Mouse (Mus musculus) kidney, embryonic 16.5 days (tissue): ENCODE data around the gene March6. TPM values are rescaled to one million over a fixed set of nuclear protein-coding genes. Genes with fewer than 3 reads are reported as not detected.

Experiments
- ATAC-seq: fragments of 200-750 bp; cut with Nextera tagmentation; 2 replicates; pipeline ENCODE4 v1.8.0; 2017; ENCODE audit warnings: moderate TSS enrichment; ENCODE audit not compliant: low FRiP score, low TSS enrichment
- H3K27ac ChIP-seq: fragments of 300-500 bp; sonication (generic); 2 replicates; pipeline ENCODE4 v1.5.1; 2014; ENCODE audit warnings: low read length
- H3K27me3 ChIP-seq: fragments of 300-500 bp; sonication (generic); 2 replicates; pipeline ENCODE4 v1.6.1; 2014; ENCODE audit warnings: low read length, control low read depth, mixed read lengths; ENCODE audit not compliant: insufficient read depth
- H3K36me3 ChIP-seq: fragments of 300-500 bp; sonication (generic); 2 replicates; pipeline ENCODE4 v1.6.1; 2014; ENCODE audit warnings: low read length, control low read depth, mixed read lengths; ENCODE audit not compliant: insufficient read depth
- H3K4me1 ChIP-seq: fragments of 300-500 bp; sonication (generic); 2 replicates; pipeline ENCODE4 v1.6.1; 2014; ENCODE audit warnings: low read length, control low read depth, mixed read lengths; ENCODE audit not compliant: insufficient read depth
- H3K4me2 ChIP-seq: fragments of 300-500 bp; sonication (generic); replicated peaks from 2 replicates; pipeline ENCODE4 v1.6.1; 2014; ENCODE audit warnings: low read depth, low read length
- H3K4me3 ChIP-seq: fragments of 300-500 bp; sonication (generic); 2 replicates; pipeline ENCODE4 v1.5.1; 2014; ENCODE audit warnings: mild to moderate bottlenecking, low read length
- H3K9ac ChIP-seq: fragments of 300-500 bp; sonication (generic); replicated peaks from 2 replicates; pipeline ENCODE4 v1.6.1; 2014; ENCODE audit warnings: low read length
- H3K9me3 ChIP-seq: fragments of 300-500 bp; sonication (generic); 2 replicates; pipeline ENCODE4 v1.6.1; 2016; ENCODE audit warnings: low read length, control low read depth
- WGBS: fragments of 180-500 bp; shearing (Covaris S2); extraction: QIAGEN DNeasy Blood & Tissue Kit; methylation state at CpG from one replicate; pipeline ENCODE4 v1.1.7; 2014; 5-methylcytosine and 5-hydroxymethylcytosine counted together
- polyA plus RNA-seq: library from polyadenylated mRNA; unstranded; fragments of >200 nt; fragmentation: Nextera tagmentation; extraction: Ambion mirVana; gene quantifications from 2 replicates; pipeline ENCODE4 v1.2.1, GENCODE M21; 2015

March6 gene
- polyA plus RNA-seq, 1 experiment from 2014 or later = 37.4 TPM

- no peaks in the 10 kb centered on the region for H3K9me3 ChIP-seq
- H3K9ac ChIP-seq = no peak overlapping the region
- no peak for ATAC-seq
- no peak overlapping the region for H3K27ac ChIP-seq
- no peak overlapping the region for H3K4me2 ChIP-seq
- no peaks in the 10 kb centered on the region for H3K36me3 ChIP-seq
- WGBS = 32% methylated on average over 3 of the region's 3 CpGs
- H3K4me3 ChIP-seq = no peak overlapping the region
- no peaks in the 10 kb centered on the region for H3K27me3 ChIP-seq
- peaks cover 7% of the 10 kb centered on the region; the same call in 1 of the 2 replicates for H3K4me1 ChIP-seq
Observed at GRCm38 (mm10) chr15:31412933-31413332, 117.9 kb downstream of the March6 start.

- Histone ChIP-seq H3K27ac (no peak overlapping the region), H3K9me3 (no peaks in the 10 kb centered on the region), H3K27me3 (no peaks in the 10 kb centered on the region), H3K36me3 (no peaks in the 10 kb centered on the region), H3K4me1 (0 out of 2 replicates have a peak, but pooled peaks cover 7% of the 10 kb centered on the region), H3K4me2 (no peak overlapping the region), H3K4me3 (no peak overlapping the region), H3K9ac (no peak overlapping the region)
- WGBS = 88% methylated on average over 6 of the region's 6 CpGs
- no peak for ATAC-seq
Observed at GRCm38 (mm10) chr15:31412436-31412835, 118.4 kb downstream of the March6 start.

- Histone ChIP-seq H3K27ac (peak overlapping the region; percentile 76), H3K9ac (no peak overlapping the region), H3K4me1 (no peaks in the 10 kb centered on the region), H3K9me3 (no peaks in the 10 kb centered on the region), H3K4me2 (no peak overlapping the region), H3K36me3 (no peaks in the 10 kb centered on the region), H3K27me3 (no peaks in the 10 kb centered on the region), H3K4me3 (no peak overlapping the region)
- peak; percentile 85 for ATAC-seq
- WGBS = 61% methylated on average over 4 of the region's 4 CpGs
Observed at GRCm38 (mm10) chr15:31407490-31407889, 123.4 kb downstream of the March6 start.

GRCm38 (mm10) chr15:31406881-31407280 lies 124.0 kb downstream of the March6 start:
- no peaks in the 10 kb centered on the region for H3K4me1 ChIP-seq
- H3K9me3 ChIP-seq = no peaks in the 10 kb centered on the region
- peak overlapping the region; percentile 68 for H3K27ac ChIP-seq
- H3K36me3 ChIP-seq = no peaks in the 10 kb centered on the region
- 85% methylated on average over 5 of the region's 5 CpGs for WGBS
- no peak overlapping the region for H3K4me2 ChIP-seq
- no peak overlapping the region for H3K9ac ChIP-seq
- H3K27me3 ChIP-seq = no peaks in the 10 kb centered on the region
- H3K4me3 ChIP-seq = no peak overlapping the region
- ATAC-seq = no peak

Other genes with a start within 250 kb of the March6 start
- 8.5 and 8.6 TPM in 2 replicates for gene Ankrd33b, start 163.3 kb downstream of the March6 start, polyA plus RNA-seq
- gene Ropn1l, start 77.3 kb downstream of the March6 start, polyA plus RNA-seq = 3.7 and 4.3 TPM in 2 replicates
- 21.3 and 22.6 TPM in 2 replicates for gene Cmbl, start 34.3 kb upstream of the March6 start, polyA plus RNA-seq
- gene Cct5, start 70.8 kb upstream of the March6 start, polyA plus RNA-seq = 556 and 574 TPM in 2 replicates
- gene Fam173b, start 70.8 kb upstream of the March6 start, polyA plus RNA-seq = 14.2 and 14.8 TPM in 2 replicates